Mouse (Mus musculus): ENCODE measurements around the gene Gm884. TPM values are rescaled to one million over a fixed set of nuclear protein-coding genes. Genes with fewer than 3 reads are reported as not detected.
"Not testable (repeated sequence)": the region's sequence is repeated elsewhere in the genome, so short reads cannot be mapped to it uniquely, and the experiment has no call there.

The Gm884 gene
- total RNA-seq, 4 experiments from 2014 or later: not detected

GRCm38 (mm10) chr11:103635481-103635880 lies 14.5 kb upstream of the Gm884 start:
- DNase-seq (ENCODE audit: low spot score): no peak

GRCm38 (mm10) chr11:103634806-103635205 lies 13.9 kb upstream of the Gm884 start:
- no peak for DNase-seq (ENCODE audit: low spot score)

- DNase-seq (ENCODE audit: low spot score): no peak
These were observed 6.5 kb upstream of the Gm884 start for GRCm38 (mm10) chr11:103627453-103627852.

- no peak for DNase-seq (ENCODE audit: low spot score)
These were observed 10.2 kb downstream of the Gm884 start for GRCm38 (mm10) chr11:103610772-103611171.

GRCm38 (mm10) chr11:103606611-103607010 lies 14.3 kb downstream of the Gm884 start:
- no peak for DNase-seq (ENCODE audit: low spot score)

GRCm38 (mm10) chr11:103578339-103578738 lies 42.6 kb downstream of the Gm884 start:
- DNase-seq (ENCODE audit: low spot score): no peak

- peak; percentile 21 for DNase-seq (ENCODE audit: low spot score)
These were observed 64.9 kb downstream of the Gm884 start for GRCm38 (mm10) chr11:103556021-103556420.

GRCm38 (mm10) chr11:103534973-103535372 lies 86.0 kb downstream of the Gm884 start:
- DNase-seq (ENCODE audit: low spot score): not testable (repeated sequence)

GRCm38 (mm10) chr11:103512111-103512510 lies 108.8 kb downstream of the Gm884 start:
- DNase-seq (ENCODE audit: low spot score): no peak

- no peak for DNase-seq (ENCODE audit: low spot score)
These were observed 116.4 kb downstream of the Gm884 start, which contains the start of gene Lrrc37a for GRCm38 (mm10) chr11:103504497-103504896. TSS of gene Lrrc37a (minus strand) at chr11:103504597.

Other genes with a start within 250 kb of the Gm884 start
- 10 to 100 TPM; 11.0 to 12.5 (median 11.6) TPM for gene Plekhm1, start 208.5 kb downstream of the Gm884 start, total RNA-seq (2022)
- gene Lrrc37a, start 116.5 kb downstream of the Gm884 start, total RNA-seq (2022): not detected
- not detected for gene Lyzl6, start 17.8 kb upstream of the Gm884 start, total RNA-seq (2022)
- gene Rprml, start 28.4 kb upstream of the Gm884 start, total RNA-seq (2022): not detected
- 10 to 100 TPM; 29.3 to 37.1 (median 34.4) TPM for gene Gosr2, start 76.8 kb upstream of the Gm884 start, total RNA-seq (2022)
- under 1 TPM; 0.57 to 0.95 (median 0.69) TPM for gene Wnt9b, start 128.7 kb upstream of the Gm884 start, total RNA-seq (2022)
- gene Wnt3, start 153.0 kb upstream of the Gm884 start, total RNA-seq (2022): not detected